22 mouse cellular contexts compared by ENCODE assay signal in genomic region chr13:94094176-94094575, GRCm38 (mm10). TPM values are rescaled to one million over a fixed set of nuclear protein-coding genes. Genes with fewer than 3 reads are reported as not detected.
A peak's percentile ranks its signal among the peaks of the same experiment; 100 is the strongest.
DNase-seq lines count a peak whose midpoint lies in the region; ATAC-seq and TF ChIP-seq lines count a peak whose summit lies in the region.
"Had no signal": no experiment of that assay in that cellular context is flagged by ENCODE, and none has a peak within 500 bp of the region (broad histone marks: within the 10 kb centered on the region; RNA-seq: fewer than 3 reads in every experiment).

No protein-coding gene starts in this region.

- H3K4me2 ChIP-seq in heart, postnatal 0 days (ENCODE audit: low read depth, low read length), result no peak overlapping the region
- H3K4me2 ChIP-seq in heart, embryonic 11.5 days, result no peak overlapping the region
- 0 out of 2 replicates have a peak overlapping the region, but pooled peaks have one; percentile 9 for H3K4me2 ChIP-seq in lung, embryonic 16.5 days (ENCODE audit: low read depth, low read length)
- H3K4me2 ChIP-seq in intestine, postnatal 0 days (replicated peaks; ENCODE audit: low read depth), result no peak overlapping the region
- H3K4me2 ChIP-seq: embryonic facial prominence, embryonic 13.5 days; hindbrain, embryonic 13.5 days; liver, embryonic 13.5 days had no signal

- H3K27ac ChIP-seq in heart, postnatal 0 days (ENCODE audit: low read depth), result no peak overlapping the region
- H3K27ac ChIP-seq in heart, embryonic 11.5 days (ENCODE audit: low read depth, low read length), result no peak overlapping the region
- H3K27ac ChIP-seq in lung, embryonic 16.5 days (ENCODE audit: low read length), result peak overlapping the region; percentile 65
- H3K27ac ChIP-seq in intestine, postnatal 0 days (ENCODE audit: low read depth, low read length), result peak overlapping the region; percentile 70
- H3K27ac ChIP-seq: embryonic facial prominence, embryonic 13.5 days; hindbrain, embryonic 13.5 days; liver, embryonic 13.5 days had no signal

- H3K4me1 ChIP-seq in heart, postnatal 0 days (ENCODE audit: control insufficient read depth, insufficient read depth), result peaks cover 20% of the 10 kb centered on the region
- H3K4me1 ChIP-seq in heart, embryonic 11.5 days (ENCODE audit: control insufficient read depth, insufficient read depth, low read length), result peaks cover 24% of the 10 kb centered on the region
- H3K4me1 ChIP-seq in lung, embryonic 16.5 days (replicated peaks; ENCODE audit: control insufficient read depth, insufficient read depth, low read length), result peaks cover 65% of the 10 kb centered on the region
- H3K4me1 ChIP-seq in intestine, postnatal 0 days (replicated peaks; ENCODE audit: control insufficient read depth, insufficient read depth, low read length), result peaks cover 7% of the 10 kb centered on the region

- no peak overlapping the region for H3K9ac ChIP-seq in heart, postnatal 0 days (replicated peaks; ENCODE audit: low read depth, low read length)
- H3K9ac ChIP-seq in heart, embryonic 11.5 days (ENCODE audit: low read depth, low read length), result no peak overlapping the region
- no peak overlapping the region for H3K9ac ChIP-seq in lung, embryonic 16.5 days (ENCODE audit: low read length)
- H3K9ac ChIP-seq in intestine, postnatal 0 days (ENCODE audit: low read depth, low read length), result no peak overlapping the region
- H3K9ac ChIP-seq: embryonic facial prominence, embryonic 13.5 days; forebrain, postnatal 0 days; hindbrain, embryonic 13.5 days; liver, embryonic 13.5 days had no signal

- DNase-seq in heart, postnatal 0 days (ENCODE audit: low spot score), result no peak
- no peak for DNase-seq in lung, postnatal 4 days
- DNase-seq in yolk sac, embryonic 10.5 days (ENCODE audit: low spot score), result peak; percentile 52
- no peak for DNase-seq in left cerebral cortex, postnatal 14 days (ENCODE audit: low spot score in 2 of 2)
- DNase-seq: adrenal gland, postnatal 25 days; cerebellum, adult 9-11 months; forebrain, postnatal 0 days; gastrocnemius, postnatal 25 days; heart, postnatal 14 days; kidney, adult 18-20 months; liver, embryonic 13.5 days; thymus, postnatal 25 days had no signal

- no peak for TF ChIP-seq CTCF in heart, postnatal 0 days (IDR thresholded peaks at IDR 0.05; ENCODE audit: low read depth)
- TF ChIP-seq CTCF in intestine, postnatal 0 days (IDR thresholded peaks at IDR 0.05; ENCODE audit: low read depth), result no peak

- no peak for TF ChIP-seq EP300 in heart, postnatal 0 days (IDR thresholded peaks at IDR 0.05; ENCODE audit: low read depth)

- H3K9me3 ChIP-seq in heart, postnatal 0 days (replicated peaks; ENCODE audit: control insufficient read depth, low read length), result no peaks in the 10 kb centered on the region
- H3K9me3 ChIP-seq in heart, embryonic 11.5 days (replicated peaks; ENCODE audit: control insufficient read depth, low read length), result no peaks in the 10 kb centered on the region
- H3K9me3 ChIP-seq in lung, embryonic 16.5 days (ENCODE audit: control insufficient read depth, low read length), result no peaks in the 10 kb centered on the region
- H3K9me3 ChIP-seq in intestine, postnatal 0 days (ENCODE audit: control insufficient read depth), result no peaks in the 10 kb centered on the region
- H3K9me3 ChIP-seq: embryonic facial prominence, embryonic 13.5 days; hindbrain, embryonic 13.5 days; liver, embryonic 13.5 days; megakaryocyte, embryonic 14.5 days had no signal

- no peak overlapping the region for H3K4me3 ChIP-seq in heart, postnatal 0 days (ENCODE audit: low read depth, low read length)
- no peak overlapping the region for H3K4me3 ChIP-seq in heart, embryonic 11.5 days (ENCODE audit: low read depth, low read length)
- H3K4me3 ChIP-seq in lung, embryonic 16.5 days (ENCODE audit: low read length), result no peak overlapping the region
- no peak overlapping the region for H3K4me3 ChIP-seq in intestine, postnatal 0 days (ENCODE audit: low read depth, low read length)
- H3K4me3 ChIP-seq: embryonic facial prominence, embryonic 13.5 days; hindbrain, embryonic 13.5 days; layer of hippocampus, adult 2 months; liver, embryonic 13.5 days; megakaryocyte, embryonic 14.5 days had no signal

- no peaks in the 10 kb centered on the region for H3K27me3 ChIP-seq in heart, postnatal 0 days (ENCODE audit: control insufficient read depth, insufficient read depth, low read length)
- H3K27me3 ChIP-seq in heart, embryonic 11.5 days (ENCODE audit: control insufficient read depth, insufficient read depth, low read length), result no peaks in the 10 kb centered on the region
- no peaks in the 10 kb centered on the region for H3K27me3 ChIP-seq in lung, embryonic 16.5 days (ENCODE audit: control insufficient read depth, insufficient read depth, low read depth, low read length)
- no peaks in the 10 kb centered on the region for H3K27me3 ChIP-seq in intestine, postnatal 0 days (replicated peaks; ENCODE audit: control insufficient read depth, insufficient read depth, low read length)
- H3K27me3 ChIP-seq: CH12.LX; embryonic facial prominence, embryonic 13.5 days; liver, embryonic 13.5 days had no signal

- WGBS in heart, postnatal 0 days, result 50% methylated on average over 4 of the region's 4 CpGs
- 64% methylated on average over 4 of the region's 4 CpGs for WGBS in heart, embryonic 11.5 days (ENCODE audit: insufficient replicate concordance)
- WGBS in lung, embryonic 16.5 days, result 34% methylated on average over 4 of the region's 4 CpGs
- WGBS in intestine, postnatal 0 days, result 33% methylated on average over 4 of the region's 4 CpGs

- H3K36me3 ChIP-seq in heart, postnatal 0 days (replicated peaks; ENCODE audit: control insufficient read depth, insufficient read depth, low read length), result no peaks in the 10 kb centered on the region
- H3K36me3 ChIP-seq in heart, embryonic 11.5 days (ENCODE audit: control insufficient read depth, insufficient read depth, low read length), result no peaks in the 10 kb centered on the region
- H3K36me3 ChIP-seq in lung, embryonic 16.5 days (ENCODE audit: control insufficient read depth, insufficient read depth, low read length), result no peaks in the 10 kb centered on the region
- H3K36me3 ChIP-seq in intestine, postnatal 0 days (ENCODE audit: control insufficient read depth, insufficient read depth), result no peaks in the 10 kb centered on the region
- H3K36me3 ChIP-seq: embryonic facial prominence, embryonic 13.5 days; hindbrain, embryonic 13.5 days; liver, embryonic 13.5 days had no signal

- peak; percentile 36; the same call in 1 of the 2 replicates for ATAC-seq in heart, postnatal 0 days (ENCODE audit: insufficient read depth, low read depth)
- ATAC-seq in heart, embryonic 11.5 days (replicated peaks; ENCODE audit: insufficient number of reproducible peaks, low FRiP score, low TSS enrichment), result no peak
- peak; percentile 81 for ATAC-seq in lung, embryonic 16.5 days (ENCODE audit: low read depth)
- ATAC-seq in intestine, postnatal 0 days, result peak; percentile 94
- no peak for ATAC-seq in frontal cortex, adult (ENCODE audit: low TSS enrichment)
- ATAC-seq: forebrain, postnatal 0 days; midbrain, embryonic 16.5 days had no signal

- intact Hi-C loops in left cerebral cortex, postnatal 14 days (cut with DNase I), result no loop called here

RNA-seq across cellular contexts. Expression of gene Lhfpl2, which starts 36.6 kb away (rescaled TPM):
- total RNA-seq in heart, postnatal 0 days (2014; rRNA removed; ENCODE audit: low replicate concordance), result 20.9 and 22.5 TPM in 2 replicates
- polyA plus RNA-seq in heart, postnatal 0 days (2015; fragmentation: Nextera tagmentation; extraction: Ambion mirVana), result 10.8 and 11.8 TPM in 2 replicates
- 18.5 and 24.8 TPM in 2 replicates for polyA plus RNA-seq in heart, embryonic 11.5 days (2014; fragmentation: Nextera tagmentation; extraction: Ambion mirVana)
- polyA plus RNA-seq in lung, embryonic 16.5 days (2015; fragmentation: Nextera tagmentation; extraction: Ambion mirVana), result 53.1 and 54.1 TPM in 2 replicates
- polyA plus RNA-seq in intestine, postnatal 0 days (2015; fragmentation: Nextera tagmentation; extraction: Ambion mirVana), result 10.2 and 10.9 TPM in 2 replicates
- total RNA-seq in left cerebral cortex, postnatal 14 days (2021), result 10 to 100 TPM; 20.8 TPM
- total RNA-seq: CH12.LX had no signal

Comparison
In these comparisons a context has a peak if more than half of its experiments do, and no peak if none do; other contexts are left out.
1. ATAC-seq: peak in heart, postnatal 0 days (single experiment), lung, embryonic 16.5 days (single experiment) and intestine, postnatal 0 days (single experiment); none in heart, embryonic 11.5 days (single experiment) and frontal cortex, adult (single experiment).
2. H3K27ac ChIP-seq: peak in lung, embryonic 16.5 days (single experiment) and intestine, postnatal 0 days (single experiment); none in heart, postnatal 0 days (single experiment) and heart, embryonic 11.5 days (single experiment).